Mouse (Mus musculus): ENCODE measurements around the gene Mpp5. TPM values are rescaled to one million over a fixed set of nuclear protein-coding genes. Genes with fewer than 3 reads are reported as not detected.

Mpp5 gene
- total RNA-seq (2015) (5.1 and 10.1 TPM in 2 replicates), total RNA-seq (2017) (23.9 and 27.7 TPM in 2 replicates)

DNA sequence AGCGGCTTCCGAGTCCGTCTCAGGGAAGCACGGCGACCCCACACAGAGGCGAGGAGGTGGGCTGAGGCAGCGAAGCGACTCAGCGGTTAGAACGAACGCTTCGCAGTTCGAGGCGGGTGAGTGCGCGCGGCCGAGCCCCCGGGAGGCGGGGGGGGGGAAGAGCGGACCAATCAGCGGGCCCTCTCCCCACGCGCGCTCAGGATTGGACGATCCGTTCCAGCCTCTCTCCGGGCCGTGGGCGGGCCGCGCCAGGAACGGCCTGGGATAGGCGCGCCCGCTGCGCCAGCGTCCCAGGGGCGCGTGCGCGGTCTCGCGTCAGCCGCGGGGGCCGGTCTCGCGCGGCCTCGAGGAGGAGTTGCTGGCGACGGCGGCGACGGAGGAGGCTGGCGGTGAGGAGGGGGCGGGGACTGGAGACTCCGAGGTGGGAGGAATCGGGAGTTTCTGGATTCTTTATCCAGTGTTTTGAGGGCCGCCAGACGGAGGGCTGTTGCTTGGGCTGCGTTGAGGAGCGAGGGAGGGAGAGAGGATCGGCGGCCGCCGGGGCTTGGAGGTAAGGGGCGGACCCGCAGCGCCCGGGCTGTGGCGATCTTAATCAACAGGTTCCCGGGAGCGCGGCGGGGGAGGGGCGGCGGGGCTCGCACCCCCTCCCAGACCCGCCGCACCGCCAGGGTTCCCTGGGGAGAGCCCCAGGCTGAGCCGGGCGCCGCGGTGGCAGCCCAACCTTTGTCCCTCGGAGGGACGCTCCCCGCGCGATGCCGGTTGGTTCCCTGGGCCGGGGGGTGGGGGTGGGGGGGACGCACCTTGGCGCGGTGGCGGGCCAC is at the start of gene Mpp5:
Gene Mpp5 (plus strand): TSS at position 351 of the 821 bp plus-strand sequence.
- ATAC-seq (ENCODE audit: poor library complexity, severe bottlenecking) = peak; percentile 93

- no peak for ATAC-seq (ENCODE audit: poor library complexity, severe bottlenecking)
Measured at GRCm38 (mm10) chr12:78717783-78718182, 30.9 kb upstream of the Mpp5 start.

GRCm38 (mm10) chr12:78727723-78728122 is 21.0 kb upstream of the Mpp5 start:
- no peak for ATAC-seq (ENCODE audit: poor library complexity, severe bottlenecking)

GRCm38 (mm10) chr12:78739633-78740032 is 9.1 kb upstream of the Mpp5 start:
- ATAC-seq (ENCODE audit: poor library complexity, severe bottlenecking) = no peak

DNA sequence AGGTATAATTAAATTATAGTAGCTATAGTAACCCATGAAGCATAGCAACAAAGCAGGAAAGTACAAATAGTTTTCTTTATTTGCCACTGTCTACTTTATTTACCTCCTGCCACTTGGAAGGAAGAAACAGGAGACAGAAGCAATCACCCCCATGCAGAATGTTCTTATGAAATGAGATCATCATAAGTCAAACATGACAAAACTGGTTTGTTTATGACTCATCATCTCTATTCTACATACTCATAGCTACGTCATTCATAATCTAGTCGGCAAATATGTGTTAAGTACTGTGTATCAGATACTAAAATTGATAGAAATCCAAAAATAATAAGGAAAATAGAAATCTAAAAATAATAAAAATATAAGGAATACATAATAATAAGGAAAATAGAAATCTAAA is 8.4 kb upstream of the Mpp5 start:
- ATAC-seq (ENCODE audit: poor library complexity, severe bottlenecking) = no peak

DNA sequence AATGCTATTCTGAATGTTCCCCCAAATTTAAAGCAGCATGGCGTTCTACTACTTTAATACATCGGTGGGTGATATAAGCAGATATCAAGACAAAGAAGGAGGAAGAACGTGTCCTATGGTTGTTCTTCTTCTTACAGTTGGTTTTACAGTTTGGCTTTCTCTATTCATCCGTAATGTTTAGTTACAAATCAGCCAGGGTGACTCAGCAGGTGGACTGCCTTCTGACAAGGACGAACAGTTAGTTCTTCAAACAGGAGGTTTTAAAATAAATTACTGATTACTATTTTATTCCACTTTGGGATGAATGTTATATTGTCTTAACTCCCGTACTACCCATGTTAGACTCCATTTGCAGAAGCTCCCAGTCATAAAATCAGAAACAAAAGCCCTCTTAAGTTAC is 2.5 kb upstream of the Mpp5 start:
- ATAC-seq (ENCODE audit: poor library complexity, severe bottlenecking) = no peak

GRCm38 (mm10) chr12:78747406-78747805 is 1.3 kb upstream of the Mpp5 start:
- ATAC-seq (ENCODE audit: poor library complexity, severe bottlenecking) = peak; percentile 18; the same call in 1 of the 2 replicates

DNA sequence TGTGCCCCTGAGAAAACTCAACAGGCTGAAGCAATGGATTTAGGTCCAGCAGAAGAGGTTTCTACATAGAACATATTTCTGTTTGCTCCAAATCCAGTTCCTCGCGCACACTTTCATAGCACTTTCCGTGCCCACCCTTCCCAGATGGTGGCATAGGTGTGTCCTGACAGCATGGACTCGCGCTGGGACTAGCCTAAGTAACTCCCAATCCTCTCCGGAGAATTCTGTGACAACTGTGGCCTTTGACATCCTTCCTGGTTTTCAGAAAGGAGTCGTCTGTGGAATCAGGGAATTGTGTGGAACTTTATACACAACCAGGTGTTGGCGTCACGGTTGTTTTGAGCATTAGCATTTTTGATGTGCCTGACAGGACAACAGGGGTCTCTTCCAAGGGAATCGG is 594 bp upstream of the Mpp5 start:
- peak; percentile 5 for ATAC-seq (ENCODE audit: poor library complexity, severe bottlenecking)

GRCm38 (mm10) chr12:78749378-78749801 is 683 bp downstream of the Mpp5 start:
- ATAC-seq (ENCODE audit: poor library complexity, severe bottlenecking) = peak; percentile 28

GRCm38 (mm10) chr12:78761979-78762378 is 13.3 kb downstream of the Mpp5 start:
- ATAC-seq (ENCODE audit: poor library complexity, severe bottlenecking) = no peak

DNA sequence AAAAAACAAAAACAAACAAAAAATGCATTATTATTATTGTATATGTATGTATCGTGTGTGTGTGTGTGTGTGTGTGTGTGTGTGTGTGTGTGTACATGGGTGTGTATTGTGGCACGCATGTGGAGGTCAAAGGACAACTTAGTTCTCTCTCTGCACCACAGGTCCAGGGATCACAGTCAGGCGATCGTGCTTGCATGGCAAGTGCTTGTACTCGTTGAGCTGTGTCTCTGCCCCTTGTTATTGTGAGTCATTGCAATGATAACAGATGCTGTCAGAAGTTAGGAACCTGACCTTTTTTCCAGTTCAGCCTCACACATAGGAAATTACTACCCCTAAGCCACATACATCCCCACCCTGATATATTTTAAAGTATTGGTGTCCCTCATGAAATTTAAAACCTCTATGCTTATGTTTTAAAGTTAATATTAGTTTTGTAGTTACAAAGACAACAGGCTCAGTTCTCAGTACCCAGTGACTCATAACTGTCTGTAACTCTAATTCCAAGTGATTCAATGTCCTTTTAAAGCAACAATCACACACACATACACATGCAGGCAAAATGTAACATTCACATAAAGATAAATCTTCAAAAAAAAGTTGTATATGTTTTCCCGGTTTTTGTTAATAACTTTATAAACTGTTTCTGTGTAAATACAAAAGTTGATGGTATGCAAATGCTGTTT is 20.5 kb downstream of the Mpp5 start:
- ATAC-seq (ENCODE audit: poor library complexity, severe bottlenecking) = no peak

DNA sequence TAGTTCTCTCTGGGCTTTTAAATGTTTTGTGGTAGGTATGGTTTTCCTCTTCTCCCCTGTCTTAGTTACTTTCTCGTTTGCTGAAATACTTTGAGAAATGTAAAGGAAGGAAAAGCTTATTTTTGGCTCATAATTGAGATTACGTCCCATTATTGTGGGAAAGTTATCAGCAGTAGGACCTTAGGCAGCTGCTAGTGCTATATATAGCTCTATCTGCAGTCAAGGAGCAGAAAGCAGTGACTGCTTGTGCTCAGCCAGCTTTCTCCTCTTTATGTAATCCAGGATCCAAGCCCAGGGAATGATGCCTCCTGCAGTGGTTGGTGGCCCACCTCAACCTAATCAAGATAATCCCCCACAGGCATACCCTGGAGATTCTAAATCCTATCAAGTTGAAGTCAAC is 24.5 kb downstream of the Mpp5 start:
- ATAC-seq (ENCODE audit: poor library complexity, severe bottlenecking) = no peak

DNA sequence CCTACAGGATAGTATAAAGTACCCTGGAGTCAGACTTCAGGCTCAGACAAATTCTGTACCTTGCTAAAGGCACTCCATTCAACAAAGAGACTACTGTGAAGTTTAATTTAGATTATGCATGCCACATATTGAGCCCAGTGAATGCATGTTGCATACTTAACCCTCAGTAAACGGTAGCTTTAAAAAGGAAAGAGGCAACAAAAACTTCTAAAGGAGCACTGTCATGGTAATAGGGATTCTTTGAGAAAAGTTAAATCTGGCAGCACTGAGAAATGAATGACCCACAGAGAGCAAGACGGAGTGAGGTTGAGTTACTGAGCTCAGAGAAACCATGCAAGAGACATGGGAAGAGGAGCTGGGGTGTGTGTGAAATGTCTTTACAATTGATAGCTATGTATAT is 29.2 kb downstream of the Mpp5 start:
- no peak for ATAC-seq (ENCODE audit: poor library complexity, severe bottlenecking)

DNA sequence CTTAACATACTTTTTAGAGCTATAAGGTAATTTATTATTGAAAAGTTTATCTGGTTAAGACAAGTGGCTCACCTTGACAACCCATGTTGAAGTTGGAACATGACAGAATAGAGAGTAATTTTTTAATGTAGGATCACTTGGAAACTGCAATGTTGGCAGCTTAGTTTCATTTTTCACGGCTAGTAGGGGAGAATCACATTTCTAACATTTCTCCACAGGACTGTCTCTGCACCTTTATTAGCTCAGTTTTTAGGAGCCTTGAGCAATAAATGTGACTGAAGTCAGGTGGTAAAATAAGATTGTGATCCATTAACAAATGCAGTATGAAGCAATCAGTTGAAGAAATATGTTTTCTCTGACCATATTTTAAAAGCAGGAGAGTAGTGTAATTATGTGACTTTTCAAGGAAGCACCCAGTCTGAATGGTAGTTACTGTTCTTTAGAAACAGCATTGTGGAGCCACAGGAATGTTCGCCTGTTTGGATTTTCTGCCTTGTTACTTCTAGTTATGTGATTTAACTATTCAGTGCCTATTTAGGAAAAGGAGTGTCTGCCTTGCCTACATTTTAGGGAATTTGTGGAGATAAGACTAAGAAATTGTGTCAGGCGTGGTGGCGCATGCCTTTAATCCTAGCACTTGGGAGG is 29.8 kb downstream of the Mpp5 start:
- no peak for ATAC-seq (ENCODE audit: poor library complexity, severe bottlenecking)

- ATAC-seq (ENCODE audit: poor library complexity, severe bottlenecking) = no peak
Measured at GRCm38 (mm10) chr12:78788266-78788873, 39.7 kb downstream of the Mpp5 start.

DNA sequence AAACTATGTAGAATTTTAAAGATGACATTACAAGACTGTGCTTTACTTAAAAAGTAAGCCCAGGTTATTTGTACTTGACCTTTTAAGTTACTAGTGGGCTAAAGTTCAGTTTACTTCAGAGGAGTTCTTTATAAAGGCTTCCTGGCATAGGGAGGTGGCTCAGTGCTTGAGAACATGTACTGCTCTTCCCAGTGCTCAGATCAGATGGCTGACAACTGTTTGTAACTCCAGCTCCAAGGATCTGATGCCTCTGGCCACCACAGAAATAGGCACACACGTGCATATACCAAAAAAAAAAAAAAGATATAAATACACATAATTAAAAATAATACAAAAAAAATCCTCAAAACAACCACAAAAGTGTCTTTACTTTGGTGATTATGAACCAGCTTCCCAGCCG is 42.1 kb downstream of the Mpp5 start:
- no peak for ATAC-seq (ENCODE audit: poor library complexity, severe bottlenecking)

GRCm38 (mm10) chr12:78794236-78794635 is 45.5 kb downstream of the Mpp5 start:
- ATAC-seq (ENCODE audit: poor library complexity, severe bottlenecking) = no peak

DNA sequence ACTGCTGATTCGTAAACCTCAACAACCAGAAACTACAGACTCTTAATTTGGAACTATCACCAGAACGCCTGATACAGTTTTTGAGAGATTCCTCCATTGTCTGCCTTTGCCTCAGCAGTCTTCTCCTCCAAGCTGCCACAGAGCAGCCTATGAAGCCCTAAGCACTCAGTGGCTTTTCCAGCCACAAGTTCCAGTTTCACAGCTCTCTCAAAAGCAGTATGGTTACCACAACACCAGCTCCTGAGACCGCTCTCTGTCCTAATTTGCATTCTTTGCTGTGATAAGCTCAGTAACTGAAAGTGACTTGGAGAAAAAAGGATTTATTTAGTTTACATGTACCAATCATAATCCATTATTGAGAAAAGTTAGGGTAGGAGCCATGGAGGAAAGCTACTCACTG is 51.3 kb downstream of the Mpp5 start:
- ATAC-seq (ENCODE audit: poor library complexity, severe bottlenecking) = peak; percentile 63

- ATAC-seq (ENCODE audit: poor library complexity, severe bottlenecking) = peak; percentile 27; the same call in 1 of the 2 replicates
Measured at GRCm38 (mm10) chr12:78801836-78802235, 53.1 kb downstream of the Mpp5 start.

DNA sequence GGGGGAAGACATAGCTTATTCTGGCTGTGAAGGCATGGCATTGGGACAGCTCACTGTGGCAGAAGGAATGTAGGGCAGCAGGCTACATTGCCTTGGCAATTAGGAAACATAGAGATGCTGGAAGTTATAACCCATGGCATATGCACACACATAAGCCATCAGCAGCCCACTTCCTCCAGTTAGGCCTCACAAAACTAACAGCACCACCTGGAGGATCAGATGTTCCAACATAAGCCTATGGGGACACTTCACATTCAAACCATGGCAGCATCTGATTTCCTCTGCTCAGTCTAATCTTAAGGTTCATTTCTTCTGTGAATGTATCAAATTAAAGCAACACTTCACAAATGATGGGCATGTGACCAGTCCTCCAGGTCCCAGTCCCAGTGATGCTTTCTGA is 65.7 kb downstream of the Mpp5 start:
- no peak for ATAC-seq (ENCODE audit: poor library complexity, severe bottlenecking)

GRCm38 (mm10) chr12:78834496-78834895 is 85.8 kb downstream of the Mpp5 start:
- no peak for ATAC-seq (ENCODE audit: poor library complexity, severe bottlenecking)

Measured in megakaryocyte, adult 5-6 weeks (primary cell).